8 mouse cellular contexts compared by ENCODE assay signal in genomic region chr11:69324749-69325148, GRCm38 (mm10). TPM values are rescaled to one million over a fixed set of nuclear protein-coding genes. Genes with fewer than 3 reads are reported as not detected.
DNase-seq lines count a peak whose midpoint lies in the region; ATAC-seq and TF ChIP-seq lines count a peak whose summit lies in the region.
"Had no signal": no experiment of that assay in that cellular context is flagged by ENCODE, and none has a peak within 500 bp of the region (broad histone marks: within the 10 kb centered on the region; RNA-seq: fewer than 3 reads in every experiment).

No protein-coding gene starts in this region.

- no peak for TF ChIP-seq CTCF in lung, postnatal 0 days (IDR thresholded peaks at IDR 0.05)

- no peak overlapping the region for H3K9ac ChIP-seq in lung, postnatal 0 days (replicated peaks; ENCODE audit: low read depth)
- peak overlapping the region; percentile 74 for H3K9ac ChIP-seq in forebrain, embryonic 14.5 days (ENCODE audit: low read length)
- no peak overlapping the region for H3K9ac ChIP-seq in limb, embryonic 15.5 days
- H3K9ac ChIP-seq in stomach, embryonic 16.5 days (ENCODE audit: low read length): 0 out of 2 replicates have a peak overlapping the region, but pooled peaks have one; percentile 83

- ATAC-seq in lung, postnatal 0 days: no peak
- ATAC-seq in forebrain, embryonic 14.5 days: no peak
- ATAC-seq in limb, embryonic 15.5 days (ENCODE audit: insufficient number of reproducible peaks, low FRiP score, low TSS enrichment, low read depth): no peak
- ATAC-seq in stomach, embryonic 16.5 days (ENCODE audit: insufficient read depth, low FRiP score): no peak

- H3K4me3 ChIP-seq in lung, postnatal 0 days (ENCODE audit: low read depth, low read length): no peak overlapping the region
- peak overlapping the region; percentile 55; the same call in 1 of the 2 replicates for H3K4me3 ChIP-seq in forebrain, embryonic 14.5 days (ENCODE audit: low read depth, low read length)
- H3K4me3 ChIP-seq in limb, embryonic 15.5 days: peak overlapping the region; percentile 64
- H3K4me3 ChIP-seq in stomach, embryonic 16.5 days (replicated peaks; ENCODE audit: low read length): peak overlapping the region; percentile 77

- DNase-seq in lung, postnatal 0 days (ENCODE audit: low spot score): no peak
- DNase-seq in lung, postnatal 4 days: no peak
- DNase-seq in forebrain, embryonic 14.5 days (ENCODE audit: low spot score): no peak
- no peak for DNase-seq in ovary, adult 18-20 months (ENCODE audit: low spot score)
- DNase-seq in kidney, adult 11 months: no peak
- DNase-seq: kidney, postnatal 14 days had no signal

- no peaks in the 10 kb centered on the region for H3K27me3 ChIP-seq in lung, postnatal 0 days (replicated peaks; ENCODE audit: insufficient read depth, low read length)
- H3K27me3 ChIP-seq in forebrain, embryonic 14.5 days (replicated peaks; ENCODE audit: control insufficient read depth, insufficient read depth, low read length): no peaks in the 10 kb centered on the region
- peaks cover 18% of the 10 kb centered on the region for H3K27me3 ChIP-seq in limb, embryonic 15.5 days
- peaks cover 8% of the 10 kb centered on the region for H3K27me3 ChIP-seq in stomach, embryonic 16.5 days (ENCODE audit: control insufficient read depth, insufficient read depth, low read length)

- H3K4me2 ChIP-seq in lung, postnatal 0 days (replicated peaks; ENCODE audit: low read depth, low read length): peak overlapping the region; percentile 62
- peak overlapping the region; percentile 69 for H3K4me2 ChIP-seq in forebrain, embryonic 14.5 days (ENCODE audit: low read length)
- H3K4me2 ChIP-seq in limb, embryonic 15.5 days: peak overlapping the region; percentile 74
- H3K4me2 ChIP-seq in stomach, embryonic 16.5 days (ENCODE audit: low read depth, low read length): peak overlapping the region; percentile 93

- no peak overlapping the region for H3K27ac ChIP-seq in lung, postnatal 0 days (ENCODE audit: low read length)
- H3K27ac ChIP-seq in forebrain, embryonic 14.5 days (ENCODE audit: low read depth, low read length): no peak overlapping the region
- H3K27ac ChIP-seq in limb, embryonic 15.5 days: no peak overlapping the region
- no peak overlapping the region for H3K27ac ChIP-seq in stomach, embryonic 16.5 days (ENCODE audit: low read length)

- no peak for TF ChIP-seq EP300 in lung, postnatal 0 days (IDR thresholded peaks at IDR 0.05)

- H3K4me1 ChIP-seq in lung, postnatal 0 days (ENCODE audit: insufficient read depth, low read depth, low read length): peaks cover 20% of the 10 kb centered on the region
- peaks cover 31% of the 10 kb centered on the region for H3K4me1 ChIP-seq in forebrain, embryonic 14.5 days (ENCODE audit: control insufficient read depth, insufficient read depth, low read length)
- peaks cover 49% of the 10 kb centered on the region for H3K4me1 ChIP-seq in limb, embryonic 15.5 days
- H3K4me1 ChIP-seq in stomach, embryonic 16.5 days (ENCODE audit: control insufficient read depth, insufficient read depth, low read length): peaks cover 33% of the 10 kb centered on the region

- no peaks in the 10 kb centered on the region for H3K36me3 ChIP-seq in lung, postnatal 0 days (ENCODE audit: insufficient read depth, low read length)
- H3K36me3 ChIP-seq in forebrain, embryonic 14.5 days (ENCODE audit: control insufficient read depth, insufficient read depth, low read length): peaks cover 8% of the 10 kb centered on the region
- peaks cover 12% of the 10 kb centered on the region for H3K36me3 ChIP-seq in limb, embryonic 15.5 days
- H3K36me3 ChIP-seq in stomach, embryonic 16.5 days (ENCODE audit: control insufficient read depth, insufficient read depth, low read length): no peaks in the 10 kb centered on the region

- H3K9me3 ChIP-seq in lung, postnatal 0 days (ENCODE audit: low read length): no peaks in the 10 kb centered on the region
- H3K9me3 ChIP-seq in forebrain, embryonic 14.5 days (replicated peaks; ENCODE audit: control insufficient read depth, low read length): no peaks in the 10 kb centered on the region
- H3K9me3 ChIP-seq in limb, embryonic 15.5 days: no peaks in the 10 kb centered on the region
- no peaks in the 10 kb centered on the region for H3K9me3 ChIP-seq in stomach, embryonic 16.5 days (replicated peaks; ENCODE audit: control insufficient read depth, low read length)

- 78% methylated on average over 6 of the region's 6 CpGs for WGBS in lung, postnatal 0 days
- WGBS in forebrain, embryonic 14.5 days: 77% methylated on average over 6 of the region's 6 CpGs
- 83% methylated on average over 6 of the region's 6 CpGs for WGBS in limb, embryonic 15.5 days
- 77% methylated on average over 6 of the region's 6 CpGs for WGBS in stomach, embryonic 16.5 days

RNA-seq across cellular contexts. Expression of gene Trappc1, which starts 1.0 kb away (rescaled TPM):
- polyA plus RNA-seq in lung, postnatal 0 days (2015; fragmentation: Nextera tagmentation; extraction: Ambion mirVana): 109 TPM in 2 replicates
- 188 and 243 TPM in 2 replicates for polyA plus RNA-seq in forebrain, embryonic 14.5 days (2014; fragmentation: Nextera tagmentation; extraction: Ambion mirVana)
- polyA plus RNA-seq in limb, embryonic 15.5 days (2015; fragmentation: Nextera tagmentation; extraction: Ambion mirVana): 144 and 145 TPM in 2 replicates
- polyA plus RNA-seq in stomach, embryonic 16.5 days (2015; fragmentation: Nextera tagmentation; extraction: Ambion mirVana): 131 and 147 TPM in 2 replicates

RNA-seq across cellular contexts. Expression of gene Cntrob, which starts 1.2 kb away (rescaled TPM):
- polyA plus RNA-seq in lung, postnatal 0 days (2015; fragmentation: Nextera tagmentation; extraction: Ambion mirVana): 5.0 and 5.5 TPM in 2 replicates
- 13.9 and 18.9 TPM in 2 replicates for polyA plus RNA-seq in forebrain, embryonic 14.5 days (2014; fragmentation: Nextera tagmentation; extraction: Ambion mirVana)
- polyA plus RNA-seq in limb, embryonic 15.5 days (2015; fragmentation: Nextera tagmentation; extraction: Ambion mirVana): 18.8 and 20.6 TPM in 2 replicates
- polyA plus RNA-seq in stomach, embryonic 16.5 days (2015; fragmentation: Nextera tagmentation; extraction: Ambion mirVana): 18.3 and 18.9 TPM in 2 replicates

RNA-seq across cellular contexts. Expression of gene Kcnab3, which starts 1.3 kb away (rescaled TPM):
- 0.86 and 0.93 TPM in 2 replicates for polyA plus RNA-seq in lung, postnatal 0 days (2015; fragmentation: Nextera tagmentation; extraction: Ambion mirVana)
- 3.3 and 3.9 TPM in 2 replicates for polyA plus RNA-seq in forebrain, embryonic 14.5 days (2014; fragmentation: Nextera tagmentation; extraction: Ambion mirVana)
- polyA plus RNA-seq in limb, embryonic 15.5 days (2015; fragmentation: Nextera tagmentation; extraction: Ambion mirVana): 2.2 and 2.3 TPM in 2 replicates
- polyA plus RNA-seq in stomach, embryonic 16.5 days (2015; fragmentation: Nextera tagmentation; extraction: Ambion mirVana): 0.65 and 0.79 TPM in 2 replicates

RNA-seq across cellular contexts. Expression of gene Rnf227, which starts 15.5 kb away (rescaled TPM):
- 5.7 and 6.6 TPM in 2 replicates for polyA plus RNA-seq in lung, postnatal 0 days (2015; fragmentation: Nextera tagmentation; extraction: Ambion mirVana)
- polyA plus RNA-seq in forebrain, embryonic 14.5 days (2014; fragmentation: Nextera tagmentation; extraction: Ambion mirVana): 126 and 146 TPM in 2 replicates
- 15.6 and 17.2 TPM in 2 replicates for polyA plus RNA-seq in limb, embryonic 15.5 days (2015; fragmentation: Nextera tagmentation; extraction: Ambion mirVana)
- polyA plus RNA-seq in stomach, embryonic 16.5 days (2015; fragmentation: Nextera tagmentation; extraction: Ambion mirVana): 11.8 TPM in 2 replicates

RNA-seq across cellular contexts. Expression of gene Chd3, which starts 44.5 kb away (rescaled TPM):
- polyA plus RNA-seq in lung, postnatal 0 days (2015; fragmentation: Nextera tagmentation; extraction: Ambion mirVana): 29.9 and 38.4 TPM in 2 replicates
- polyA plus RNA-seq in forebrain, embryonic 14.5 days (2014; fragmentation: Nextera tagmentation; extraction: Ambion mirVana): 70.3 and 77.3 TPM in 2 replicates
- polyA plus RNA-seq in limb, embryonic 15.5 days (2015; fragmentation: Nextera tagmentation; extraction: Ambion mirVana): 77.4 and 89.3 TPM in 2 replicates
- 48.5 and 55.4 TPM in 2 replicates for polyA plus RNA-seq in stomach, embryonic 16.5 days (2015; fragmentation: Nextera tagmentation; extraction: Ambion mirVana)

Comparison
In these comparisons a context has a peak if more than half of its experiments do, and no peak if none do; other contexts are left out.
1. H3K9ac ChIP-seq: peak in forebrain, embryonic 14.5 days (single experiment) and stomach, embryonic 16.5 days (single experiment); none in lung, postnatal 0 days (single experiment) and limb, embryonic 15.5 days (single experiment).
2. Peak in every context shown above with its lines, with median percentiles within 50 percentile points of each other: H3K4me2 ChIP-seq.